Mouse (Mus musculus) gastrocnemius, adult 8-10 months (tissue): Measurements from ENCODE around the gene Pxylp1. TPM values are rescaled to one million over a fixed set of nuclear protein-coding genes. Genes with fewer than 3 reads are reported as not detected.

Source experiments
- DNase-seq, 2 experiments: peaks; one replicate each; pipeline ENCODE4 v3.0.0; 2022; ENCODE audit warnings: low spot score in 2 of 2
- total RNA-seq, 4 experiments: library from RNA; stranded (reverse); gene quantifications; 2 replicates each; pipeline ENCODE4 v1.2.4; 2022

Gene Pxylp1
- total RNA-seq, 4 experiments from 2014 or later: 0.80 to 1.4 (median 1.1) TPM

- no peak for DNase-seq
Measured at GRCm38 (mm10) chr9:96862836-96863235, 29.6 kb downstream of the Pxylp1 start.

- no peak for DNase-seq
Measured at GRCm38 (mm10) chr9:96861092-96861487, 31.4 kb downstream of the Pxylp1 start.

GRCm38 (mm10) chr9:96860380-96861091 is 31.9 kb downstream of the Pxylp1 start:
- DNase-seq: no peak

GRCm38 (mm10) chr9:96859027-96859426 is 33.4 kb downstream of the Pxylp1 start:
- no peak for DNase-seq

GRCm38 (mm10) chr9:96857838-96858237 is 34.6 kb downstream of the Pxylp1 start:
- DNase-seq: no peak

GRCm38 (mm10) chr9:96853300-96854186 is 38.9 kb downstream of the Pxylp1 start:
- DNase-seq: no peak

- DNase-seq: no peak
Measured at GRCm38 (mm10) chr9:96851634-96852033, 40.8 kb downstream of the Pxylp1 start.

- no peak for DNase-seq
Measured at GRCm38 (mm10) chr9:96851036-96851435, 41.4 kb downstream of the Pxylp1 start.

- DNase-seq: no peak
Measured at GRCm38 (mm10) chr9:96849012-96849411, 43.5 kb downstream of the Pxylp1 start.

GRCm38 (mm10) chr9:96846361-96846760 is 46.1 kb downstream of the Pxylp1 start:
- no peak for DNase-seq

- peak; percentile 57 to 59 for DNase-seq
Measured at GRCm38 (mm10) chr9:96844798-96845209, 47.7 kb downstream of the Pxylp1 start.

GRCm38 (mm10) chr9:96839376-96839775 is 53.1 kb downstream of the Pxylp1 start:
- DNase-seq: no peak

GRCm38 (mm10) chr9:96838864-96839263 is 53.6 kb downstream of the Pxylp1 start:
- DNase-seq: no peak

GRCm38 (mm10) chr9:96837781-96838420 is 54.6 kb downstream of the Pxylp1 start:
- no peak for DNase-seq

GRCm38 (mm10) chr9:96836984-96837383 is 55.5 kb downstream of the Pxylp1 start:
- DNase-seq: no peak

GRCm38 (mm10) chr9:96835374-96835921 is 57.0 kb downstream of the Pxylp1 start:
- DNase-seq: no peak

- no peak for DNase-seq
Measured at GRCm38 (mm10) chr9:96833606-96834005, 58.9 kb downstream of the Pxylp1 start.

GRCm38 (mm10) chr9:96832516-96832915 is 60.0 kb downstream of the Pxylp1 start:
- DNase-seq: no peak

- no peak for DNase-seq
Measured at GRCm38 (mm10) chr9:96830856-96831359, 61.6 kb downstream of the Pxylp1 start.

GRCm38 (mm10) chr9:96829682-96830081 is 62.8 kb downstream of the Pxylp1 start:
- no peak for DNase-seq

- DNase-seq: no peak
Measured at GRCm38 (mm10) chr9:96828071-96828470, 64.4 kb downstream of the Pxylp1 start.
